Mouse (Mus musculus) retina, postnatal 7 days (tissue): ENCODE data around the gene Vps13d.

Source experiments
- DNase-seq: peaks from one replicate; pipeline ENCODE4 v3.0.0-alpha.2; 2012; ENCODE audit warnings: low read depth, low spot score

The Vps13d gene

DNA sequence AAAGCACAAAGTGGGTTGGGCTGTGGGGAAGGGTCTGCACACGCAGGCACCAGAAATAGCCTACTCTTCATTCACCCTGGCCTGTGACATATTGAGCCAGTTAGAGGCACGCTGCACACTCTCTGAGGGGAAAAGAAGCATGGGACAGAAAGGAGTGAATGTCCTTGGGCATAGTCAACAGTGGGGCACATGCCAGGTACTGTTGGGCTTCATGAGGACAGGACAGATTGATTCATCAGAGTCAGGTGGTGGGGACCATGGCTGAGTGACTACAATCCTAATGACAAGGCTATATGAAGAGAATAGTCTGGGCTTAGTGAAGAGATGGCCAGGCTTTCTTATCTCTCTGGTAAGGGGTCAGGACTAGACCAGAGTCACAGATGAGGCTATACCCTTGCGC lies 252.4 kb downstream of the Vps13d start:
- DNase-seq = no peak

DNA sequence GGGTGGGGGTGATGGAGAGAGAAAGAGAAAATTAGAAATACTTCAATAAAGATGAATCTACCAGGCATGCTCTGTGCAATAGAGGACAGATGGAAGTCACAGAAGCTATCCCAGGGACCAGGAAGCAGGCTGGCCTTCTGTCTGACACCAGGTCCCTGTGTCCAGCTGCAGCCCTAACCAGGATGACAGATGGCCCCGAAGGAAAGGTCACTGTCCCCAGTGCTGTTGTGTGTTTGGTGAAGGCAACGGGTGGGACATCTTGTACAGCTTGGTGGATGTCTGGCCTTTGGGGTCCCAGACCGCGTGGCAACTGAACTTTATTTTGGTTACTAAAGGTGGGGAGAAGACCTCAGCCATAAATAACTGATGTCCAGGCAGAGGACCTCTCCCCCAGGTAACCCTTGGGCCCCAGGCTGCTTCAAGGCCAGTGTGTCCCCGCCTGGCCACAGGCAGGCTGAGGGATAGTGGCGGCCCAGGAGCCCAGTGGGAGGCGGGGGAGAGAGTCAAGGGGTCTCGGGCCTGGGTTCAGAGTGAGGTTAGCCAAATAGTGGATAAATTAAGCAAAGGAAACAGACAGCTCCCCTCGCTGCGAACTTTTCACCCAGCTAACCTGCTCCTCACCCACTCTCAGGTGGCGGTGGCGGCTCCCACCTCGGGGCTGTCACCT lies 253.9 kb downstream of the Vps13d start:
- DNase-seq = no peak

DNA sequence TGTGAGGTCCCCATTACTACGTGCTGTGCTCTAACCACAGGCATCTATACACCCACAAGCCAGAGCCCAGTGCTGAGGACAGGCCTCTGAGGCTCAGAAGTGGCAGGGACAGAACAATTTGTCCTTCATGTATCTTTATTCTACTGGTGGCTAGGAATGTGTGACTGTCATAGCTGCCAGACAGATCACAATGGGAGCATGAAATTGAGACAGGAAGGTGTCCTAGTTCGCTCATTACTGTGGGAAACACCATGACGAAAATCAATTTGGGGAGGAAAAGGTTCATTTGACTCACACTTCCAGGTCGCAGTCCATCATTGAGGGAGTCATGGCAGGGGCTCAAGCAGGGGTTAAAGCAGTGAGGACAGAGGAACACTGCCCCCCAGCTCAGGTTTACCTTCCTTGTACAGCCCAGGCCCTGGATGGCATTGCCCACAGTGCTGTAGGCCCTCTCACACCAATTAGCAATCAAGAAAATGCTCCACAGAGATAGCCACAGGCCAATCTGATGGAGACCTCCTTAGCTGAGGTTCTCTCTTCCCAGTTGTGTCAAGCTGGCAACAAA lies 254.9 kb downstream of the Vps13d start:
- DNase-seq = no peak

DNA sequence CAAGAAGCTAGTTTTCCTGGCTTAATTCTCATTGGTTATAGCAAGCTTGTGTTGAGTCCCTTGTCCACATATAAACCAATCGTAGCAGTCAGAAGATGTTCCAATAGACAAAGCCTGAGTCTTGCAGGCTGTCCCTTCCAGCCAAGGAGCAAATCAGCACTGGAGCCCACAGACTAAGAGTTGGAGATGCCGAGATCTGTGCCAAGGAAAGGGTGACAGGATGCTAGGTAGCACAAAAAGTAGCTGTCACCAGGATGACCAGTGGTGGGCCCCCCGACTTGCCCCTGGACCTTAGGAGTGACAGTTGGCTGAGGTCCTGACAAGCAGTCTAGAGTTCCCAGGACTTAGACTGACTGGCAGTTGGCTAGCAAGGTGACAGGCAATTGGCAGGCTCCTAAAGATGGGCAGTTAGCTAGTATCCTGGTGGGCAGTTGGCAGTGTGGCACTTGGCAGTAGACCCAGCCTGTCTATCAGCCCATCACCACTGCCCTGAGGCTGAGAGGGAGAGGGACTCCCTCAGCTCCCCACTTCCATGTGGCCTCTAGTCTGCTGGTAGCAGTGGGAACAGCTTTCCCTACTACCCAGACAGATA lies 258.1 kb downstream of the Vps13d start:
- no peak for DNase-seq

DNA sequence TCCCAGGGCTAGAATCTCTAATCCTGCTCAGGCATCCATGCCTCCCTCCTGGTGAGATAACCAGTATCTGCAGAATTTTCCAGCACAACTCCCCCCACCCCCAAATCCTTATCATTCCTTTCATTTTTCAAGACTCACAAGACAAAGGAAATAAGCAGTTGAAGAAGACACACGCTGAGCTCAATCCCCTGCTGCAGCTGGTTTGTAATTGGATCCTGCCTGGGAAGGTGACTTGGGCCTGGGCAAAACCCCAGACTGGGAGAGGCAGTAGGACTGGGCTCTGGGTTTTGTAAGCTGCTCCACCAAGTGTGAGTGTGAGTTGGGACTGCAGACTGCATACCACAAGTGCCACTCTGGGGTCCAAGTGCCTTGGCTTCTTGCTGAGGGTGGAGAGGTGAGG lies 260.3 kb downstream of the Vps13d start:
- DNase-seq = no peak

DNA sequence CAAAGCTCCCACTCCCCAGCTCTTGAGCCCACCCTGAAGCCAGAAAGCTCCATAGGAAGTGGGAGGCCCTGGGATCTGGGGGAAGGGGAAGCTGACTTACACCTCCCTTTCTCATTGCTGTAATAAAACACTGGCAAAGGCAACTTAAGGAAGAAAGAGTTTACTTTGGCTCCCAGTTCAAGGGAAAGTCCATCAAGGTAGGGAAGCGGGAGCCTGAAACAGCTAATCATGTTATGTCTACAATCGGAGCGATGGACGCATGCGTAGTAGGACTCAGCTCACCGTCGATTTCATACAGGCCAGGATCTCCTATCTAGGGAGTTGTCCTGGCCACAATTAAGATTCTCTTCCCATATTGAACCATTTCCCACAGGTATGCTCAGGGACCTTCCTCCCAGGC lies 263.6 kb downstream of the Vps13d start:
- DNase-seq = no peak

DNA sequence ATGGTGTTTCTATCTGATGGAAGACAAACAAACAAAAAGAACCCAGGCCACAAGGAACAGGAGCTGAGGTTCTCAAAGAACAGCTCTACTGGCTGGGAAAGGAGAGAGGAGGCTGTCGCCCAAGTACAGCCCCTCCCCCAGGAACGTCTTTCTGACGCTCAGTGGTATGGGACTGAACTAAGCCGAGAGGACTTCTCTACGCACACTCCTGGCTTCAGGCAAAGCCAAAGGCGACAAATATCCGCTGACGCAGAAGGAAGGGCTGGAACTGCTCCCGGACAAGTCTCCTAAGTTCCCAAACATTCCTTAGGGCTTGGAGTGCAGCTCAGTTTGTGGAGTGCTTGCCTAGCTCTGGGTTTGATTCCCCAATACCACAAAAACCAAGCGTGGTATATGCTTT lies 264.4 kb downstream of the Vps13d start:
- DNase-seq = no peak

DNA sequence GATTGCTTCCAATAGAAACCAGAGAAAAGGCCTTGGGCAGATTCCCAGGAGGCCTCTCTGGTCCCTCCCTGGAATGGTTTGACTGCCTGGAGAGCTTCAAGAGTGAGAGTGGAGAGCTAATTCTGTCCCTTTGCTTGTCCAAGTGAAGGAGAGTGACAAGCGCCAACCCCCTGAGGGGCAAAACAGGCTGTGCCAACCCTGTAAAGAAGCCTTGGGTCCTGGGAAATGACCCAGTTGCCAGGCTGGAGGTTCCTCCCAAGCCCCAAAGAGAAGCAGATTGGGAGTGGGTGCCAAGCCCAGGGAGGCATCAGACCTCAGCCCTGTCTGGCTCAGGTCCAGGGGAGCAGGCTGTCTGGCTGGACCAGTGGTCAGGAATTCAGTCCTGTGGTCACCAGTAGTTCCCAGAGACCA lies 265.0 kb downstream of the Vps13d start:
- no peak for DNase-seq

DNA sequence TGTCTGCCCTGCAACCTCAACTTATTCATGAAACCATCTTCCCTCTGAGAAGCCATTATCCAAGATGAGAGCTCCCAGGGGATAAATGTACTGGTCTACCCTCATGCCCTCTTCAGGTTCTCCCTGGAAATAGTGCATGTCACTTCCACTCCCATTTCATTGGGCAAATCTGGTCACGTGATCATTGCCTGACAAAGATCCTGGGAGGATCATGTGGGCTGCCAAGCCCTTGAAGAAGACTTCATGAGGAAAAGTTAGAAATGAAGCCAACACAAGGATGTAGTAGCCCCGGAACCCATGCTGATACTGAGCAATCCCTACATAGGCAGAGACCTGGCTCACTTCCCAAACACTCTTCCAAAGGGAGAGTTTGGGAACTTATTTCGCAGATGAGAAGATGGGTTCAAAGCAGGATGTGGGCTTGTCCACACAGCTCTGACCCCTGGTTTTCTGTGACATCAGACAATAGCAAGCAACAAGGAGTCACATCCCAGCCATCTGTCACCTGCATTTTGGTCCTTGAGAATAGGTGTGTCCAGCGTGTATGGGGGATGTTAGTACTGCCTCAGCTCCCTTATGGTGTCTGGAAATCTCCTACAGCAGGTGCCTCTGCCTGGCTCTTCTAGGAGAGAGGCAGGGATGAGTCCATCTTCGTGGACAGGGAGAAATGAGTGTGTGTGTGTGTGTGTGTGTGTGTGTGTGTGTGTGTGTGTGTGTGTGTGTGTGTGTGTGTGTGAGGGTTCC lies 265.9 kb downstream of the Vps13d start:
- DNase-seq = no peak
